Mouse (Mus musculus) stomach, postnatal 0 days (tissue): ENCODE results near the gene Tgfbr1. TPM values are rescaled to one million over a fixed set of nuclear protein-coding genes. Genes with fewer than 3 reads are reported as not detected.

Experiments
- ATAC-seq: fragments of 200-750 bp; cut with Nextera tagmentation; 2 replicates; pipeline ENCODE4 v1.8.0; 2017; ENCODE audit not compliant: low FRiP score, low TSS enrichment
- DNase-seq: peaks from one replicate; pipeline ENCODE4 v3.0.0-alpha.2; 2016; ENCODE audit warnings: low spot score
- H3K27ac ChIP-seq: fragments of 300-500 bp; sonication (generic); replicated peaks from 2 replicates; pipeline ENCODE4 v1.5.1; 2014; ENCODE audit warnings: mild to moderate bottlenecking, control low read depth
- H3K27me3 ChIP-seq: fragments of 300-500 bp; sonication (generic); 2 replicates; pipeline ENCODE4 v1.6.1; 2014; ENCODE audit warnings: low read length; ENCODE audit not compliant: control insufficient read depth, insufficient read depth
- H3K36me3 ChIP-seq: fragments of 300-500 bp; sonication (generic); 2 replicates; pipeline ENCODE4 v1.6.1; 2014; ENCODE audit warnings: low read length, mixed read lengths; ENCODE audit not compliant: control insufficient read depth, insufficient read depth
- H3K4me1 ChIP-seq: fragments of 300-500 bp; sonication (generic); replicated peaks from 2 replicates; pipeline ENCODE4 v1.6.1; 2014; ENCODE audit warnings: antibody characterized with exemption; ENCODE audit not compliant: control insufficient read depth, insufficient read depth
- H3K4me2 ChIP-seq: fragments of 300-500 bp; sonication (generic); replicated peaks from 2 replicates; pipeline ENCODE4 v1.6.1; 2014; ENCODE audit warnings: low read depth, mild to moderate bottlenecking, control low read depth, moderate library complexity
- H3K4me3 ChIP-seq: fragments of 300-500 bp; sonication (generic); 2 replicates; pipeline ENCODE4 v1.5.1; 2014; ENCODE audit warnings: low read depth, low read length, control low read depth
- H3K9ac ChIP-seq: fragments of 300-500 bp; sonication (generic); 2 replicates; pipeline ENCODE4 v1.6.1; 2014; ENCODE audit warnings: mild to moderate bottlenecking, low read length, control low read depth, mixed read lengths
- H3K9me3 ChIP-seq: fragments of 300-500 bp; sonication (generic); 2 replicates; pipeline ENCODE4 v1.6.1; 2016; ENCODE audit warnings: low read length; ENCODE audit not compliant: control insufficient read depth
- CTCF ChIP-seq: IDR thresholded peaks from 2 replicates; pipeline ENCODE4 v1.5.1; 2016; ENCODE audit warnings: antibody characterized with exemption, low read depth, mild to moderate bottlenecking, moderate library complexity
- EP300 ChIP-seq: optimal IDR thresholded peaks from 2 replicates; pipeline ENCODE3; 2016; ENCODE audit warnings: antibody characterized with exemption
- WGBS: fragments of 180-500 bp; shearing (Covaris S2); extraction: QIAGEN DNeasy Blood & Tissue Kit; methylation state at CpG from one replicate; pipeline ENCODE4 v1.1.7; 2014; 5-methylcytosine and 5-hydroxymethylcytosine counted together
- polyA plus RNA-seq: library from polyadenylated mRNA; unstranded; fragments of >200 nt; fragmentation: Nextera tagmentation; extraction: Ambion mirVana; gene quantifications from 2 replicates; pipeline ENCODE4 v1.2.1, GENCODE M21; 2015

Gene Tgfbr1
- polyA plus RNA-seq, 1 experiment from 2014 or later = 8.7 TPM

- Histone ChIP-seq H3K4me1 (no peaks in the 10 kb centered on the region), H3K4me2 (no peak overlapping the region), H3K27me3 (no peaks in the 10 kb centered on the region), H3K4me3 (no peak overlapping the region), H3K36me3 (no peaks in the 10 kb centered on the region), H3K9ac (no peak overlapping the region), H3K27ac (no peak overlapping the region), H3K9me3 (no peaks in the 10 kb centered on the region)
- ATAC-seq = no peak
- no peak for DNase-seq
- TF ChIP-seq CTCF = no peak
- no peak for TF ChIP-seq EP300
- 83% methylated on average over 6 of the region's 6 CpGs for WGBS
Measured at GRCm38 (mm10) chr4:47438956-47439355, 85.9 kb downstream of the Tgfbr1 start.

GRCm38 (mm10) chr4:47440951-47441350 is 87.9 kb downstream of the Tgfbr1 start:
- Histone ChIP-seq H3K4me2 (no peak overlapping the region), H3K4me1 (no peaks in the 10 kb centered on the region), H3K9ac (no peak overlapping the region), H3K27ac (no peak overlapping the region), H3K4me3 (no peak overlapping the region), H3K36me3 (no peaks in the 10 kb centered on the region), H3K27me3 (no peaks in the 10 kb centered on the region), H3K9me3 (no peaks in the 10 kb centered on the region)
- ATAC-seq (no peak), DNase-seq (no peak)
- WGBS = 90% methylated on average over 11 of the region's 11 CpGs
- TF ChIP-seq CTCF (no peak), EP300 (no peak)

GRCm38 (mm10) chr4:47448526-47448925 is 95.5 kb downstream of the Tgfbr1 start:
- Histone ChIP-seq H3K4me1 (no peaks in the 10 kb centered on the region), H3K9me3 (no peaks in the 10 kb centered on the region), H3K9ac (no peak overlapping the region), H3K4me2 (no peak overlapping the region), H3K36me3 (no peaks in the 10 kb centered on the region), H3K4me3 (no peak overlapping the region), H3K27ac (no peak overlapping the region), H3K27me3 (no peaks in the 10 kb centered on the region)
- no peak for ATAC-seq
- TF ChIP-seq CTCF (no peak), EP300 (no peak)
- DNase-seq = no peak
- WGBS = 81% methylated on average over 3 of the region's 3 CpGs

- no peak overlapping the region for H3K27ac ChIP-seq
- no peaks in the 10 kb centered on the region for H3K9me3 ChIP-seq
- H3K4me1 ChIP-seq = no peaks in the 10 kb centered on the region
- no peak overlapping the region for H3K4me3 ChIP-seq
- TF ChIP-seq CTCF (no peak), EP300 (no peak)
- ATAC-seq (no peak), DNase-seq (no peak)
- H3K9ac ChIP-seq = no peak overlapping the region
- no peaks in the 10 kb centered on the region for H3K27me3 ChIP-seq
- no peak overlapping the region for H3K4me2 ChIP-seq
- WGBS = 51% methylated on average over 5 of the region's 5 CpGs
- H3K36me3 ChIP-seq = no peaks in the 10 kb centered on the region
Measured at GRCm38 (mm10) chr4:47449116-47449515, 96.1 kb downstream of the Tgfbr1 start.

- DNase-seq = no peak
- WGBS = 41% methylated on average over 18 of the region's 18 CpGs
- no peak overlapping the region for H3K9ac ChIP-seq
- no peak overlapping the region for H3K4me2 ChIP-seq
- no peaks in the 10 kb centered on the region for H3K27me3 ChIP-seq
- no peaks in the 10 kb centered on the region for H3K36me3 ChIP-seq
- ATAC-seq = no peak
- no peak overlapping the region for H3K4me3 ChIP-seq
- TF ChIP-seq EP300 (no peak), CTCF (no peak)
- no peaks in the 10 kb centered on the region for H3K9me3 ChIP-seq
- no peaks in the 10 kb centered on the region for H3K4me1 ChIP-seq
- no peak overlapping the region for H3K27ac ChIP-seq
Measured at GRCm38 (mm10) chr4:47449586-47450522, 96.8 kb downstream of the Tgfbr1 start.

Other genes starting within 250 kb of the Tgfbr1 start
- gene Col15a1, start 145.1 kb upstream of the Tgfbr1 start, polyA plus RNA-seq = 25.0 and 28.6 TPM in 2 replicates
- 24.5 and 26.2 TPM in 2 replicates for gene Alg2, start 121.1 kb downstream of the Tgfbr1 start, polyA plus RNA-seq
- gene Sec61b, start 121.4 kb downstream of the Tgfbr1 start, polyA plus RNA-seq = 412 and 495 TPM in 2 replicates